Mouse (Mus musculus) myocyte (in vitro differentiated cells): ENCODE results near the gene Lbx1.

Experiments used
- E2F4 ChIP-seq: IDR thresholded peaks from one replicate; pipeline ENCODE4 v1.6.1; 2011; ENCODE audit warnings: mild to moderate bottlenecking, control low read depth, moderate library complexity; ENCODE audit not compliant: insufficient read depth
- POLR2A ChIP-seq: IDR thresholded peaks from one replicate; pipeline ENCODE4 v1.6.1; 2011; ENCODE audit warnings: low read depth, mild to moderate bottlenecking, control low read depth, moderate library complexity; ENCODE audit not compliant: insufficient read length
- POLR2AphosphoS2 ChIP-seq: IDR thresholded peaks from one replicate; pipeline ENCODE4 v1.6.1; 2011; ENCODE audit warnings: low read depth, control low read depth; ENCODE audit not compliant: insufficient read length
- TCF3 ChIP-seq: IDR thresholded peaks from one replicate; pipeline ENCODE4 v1.6.1; 2011; ENCODE audit warnings: low read depth, control low read depth; ENCODE audit not compliant: insufficient read length

DNA sequence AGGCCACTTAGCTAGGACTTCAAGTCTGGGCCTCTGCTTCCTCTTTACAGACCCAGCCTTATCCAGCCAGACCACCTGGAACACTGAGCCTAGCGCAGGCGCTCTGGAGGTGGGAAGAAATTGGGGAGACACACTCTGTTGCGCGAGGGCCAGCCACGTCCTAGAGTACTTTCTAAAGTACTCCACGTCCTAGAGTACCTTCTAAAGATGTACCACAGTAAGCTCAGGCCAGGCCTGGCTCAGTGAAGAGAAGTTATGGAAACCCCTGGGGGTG is 11.4 kb downstream of the Lbx1 start:
- TF ChIP-seq E2F4: no peak
- no peak for TF ChIP-seq POLR2A
- no peak for TF ChIP-seq POLR2AphosphoS2
- no peak for TF ChIP-seq TCF3
